Mouse (Mus musculus): ENCODE results near the gene Ahcyl1.

The Ahcyl1 gene

GRCm38 (mm10) chr3:107617800-107618199 is 78.6 kb downstream of the Ahcyl1 start:
- in situ Hi-C loops (cut with MboI, MseI), result no loop called here
